Mouse (Mus musculus) testis, adult 2 months (tissue): Measurements from ENCODE around the gene Nck1. TPM values are rescaled to one million over a fixed set of nuclear protein-coding genes. Genes with fewer than 3 reads are reported as not detected.
A peak's percentile ranks its signal among the peaks of the same experiment; 100 is the strongest.

Experiments used
- H3K27ac ChIP-seq: fragments of 200-500 bp; 2 replicates; pipeline ENCODE4 v1.5.1; 2012; ENCODE audit warnings: low read depth, low read length; ENCODE audit not compliant: control insufficient read depth, insufficient read depth
- H3K27me3 ChIP-seq: fragments of 200-500 bp; 2 replicates; pipeline ENCODE4 v1.6.1; 2012; ENCODE audit warnings: mild to moderate bottlenecking, low read length, moderate library complexity; ENCODE audit not compliant: control insufficient read depth, insufficient read depth
- H3K36me3 ChIP-seq: fragments of 200-500 bp; 2 replicates; pipeline ENCODE4 v1.6.1; 2012; ENCODE audit warnings: mild to moderate bottlenecking, low read length; ENCODE audit not compliant: control insufficient read depth, insufficient read depth
- H3K4me1 ChIP-seq: fragments of 200-500 bp; 2 replicates; pipeline ENCODE4 v1.6.1; 2012; ENCODE audit warnings: low read length; ENCODE audit not compliant: control insufficient read depth, insufficient read depth
- H3K4me3 ChIP-seq: fragments of 200-500 bp; 2 replicates; pipeline ENCODE4 v1.5.1; 2012; ENCODE audit warnings: low read depth, mild to moderate bottlenecking, low read length, moderate library complexity, mixed read lengths; ENCODE audit not compliant: control insufficient read depth
- CTCF ChIP-seq: fragments of 200-500 bp; IDR thresholded peaks from 2 replicates; pipeline ENCODE4 v1.5.1; 2012; ENCODE audit warnings: low read depth, mild to moderate bottlenecking, inconsistent platforms, low read length, moderate library complexity; ENCODE audit not compliant: control insufficient read depth, insufficient read depth, insufficient replicate concordance
- POLR2A ChIP-seq: fragments of 200-500 bp; IDR thresholded peaks from 2 replicates; pipeline ENCODE4 v1.6.1; 2012; ENCODE audit warnings: low read depth, mild to moderate bottlenecking, inconsistent platforms, low read length, moderate library complexity; ENCODE audit not compliant: control insufficient read depth
- polyA plus RNA-seq: library from polyadenylated mRNA; depleted of rRNA; stranded (reverse); fragments of >200 nt; gene quantifications from 2 replicates; pipeline ENCODE4 v1.2.3, GENCODE M21; 2012

Gene Nck1
- polyA plus RNA-seq, 1 experiment: 17.1 TPM

DNA sequence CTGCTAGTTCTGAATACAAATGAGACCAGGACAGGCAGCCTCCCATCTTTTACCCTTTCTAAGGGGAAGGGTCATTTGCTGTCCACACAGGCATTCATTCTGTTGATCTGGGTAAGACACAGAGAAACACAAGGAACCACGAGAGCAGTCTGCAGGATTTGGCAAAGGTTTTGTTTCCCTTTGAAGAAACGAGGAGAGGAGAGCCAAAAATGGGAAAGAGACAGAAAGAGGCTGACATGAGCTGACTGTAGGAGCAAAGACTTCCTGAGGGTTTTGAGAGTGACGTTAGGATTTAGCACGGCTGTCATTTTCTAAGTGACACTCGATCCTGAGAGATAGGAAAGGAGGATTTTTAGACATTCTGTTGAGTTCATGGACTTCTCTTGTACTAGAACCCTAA, 28.0 kb upstream of the Nck1 start:
- Histone ChIP-seq H3K4me3 (no peak overlapping the region), H3K27ac (no peak overlapping the region), H3K4me1 (peaks cover 12% of the 10 kb centered on the region), H3K27me3 (no peaks in the 10 kb centered on the region), H3K36me3 (no peaks in the 10 kb centered on the region)
- TF ChIP-seq CTCF: no peak
- TF ChIP-seq POLR2A: no peak

DNA sequence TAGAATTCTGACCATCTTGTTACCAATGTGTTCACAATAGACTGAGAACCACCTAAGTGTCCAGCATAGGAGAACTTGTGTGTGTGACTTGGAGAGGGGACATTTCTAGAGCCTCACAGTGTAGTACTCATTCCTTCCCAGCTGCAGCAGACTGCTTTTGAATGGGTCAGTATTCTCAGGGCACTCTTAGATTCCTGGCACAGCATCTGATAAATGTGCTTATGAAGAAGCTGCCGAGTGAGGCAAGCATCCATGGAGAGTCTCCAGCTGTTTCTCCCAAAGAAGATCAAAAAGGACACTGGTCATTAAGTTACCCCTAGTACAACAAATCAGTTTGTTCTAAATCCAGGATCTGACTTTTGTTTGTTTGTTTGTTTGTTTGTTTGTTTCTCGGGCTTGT, 27.4 kb upstream of the Nck1 start:
- H3K36me3 ChIP-seq: no peaks in the 10 kb centered on the region

DNA sequence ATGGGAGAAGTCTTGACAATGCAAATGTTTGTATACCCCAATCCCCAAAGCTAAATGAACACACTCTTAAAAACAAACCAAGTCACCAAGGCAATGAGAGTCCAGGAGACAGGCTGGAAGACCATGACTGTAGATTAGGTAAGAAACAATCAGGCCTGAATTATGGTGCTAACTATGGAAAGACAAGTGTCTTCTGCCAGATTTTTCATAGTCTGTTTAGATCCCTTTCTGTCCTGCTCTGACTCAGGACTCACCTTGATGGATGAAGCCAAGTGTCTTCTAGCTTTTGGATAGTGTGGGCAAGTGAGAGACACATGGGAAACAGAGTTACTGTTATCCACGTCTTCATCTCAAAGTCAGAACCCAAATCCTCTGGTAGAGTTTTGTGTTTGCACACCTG, 25.6 kb upstream of the Nck1 start:
- H3K27ac ChIP-seq: no peak overlapping the region
- no peak for TF ChIP-seq POLR2A
- TF ChIP-seq CTCF: no peak
- no peaks in the 10 kb centered on the region for H3K27me3 ChIP-seq
- H3K4me1 ChIP-seq: peaks cover 12% of the 10 kb centered on the region
- H3K36me3 ChIP-seq: no peaks in the 10 kb centered on the region
- H3K4me3 ChIP-seq: no peak overlapping the region

More for the DNA sequence above, 27.4 kb upstream of the Nck1 start:
- H3K4me1 ChIP-seq: peaks cover 12% of the 10 kb centered on the region
- H3K27ac ChIP-seq: no peak overlapping the region
- H3K4me3 ChIP-seq: no peak overlapping the region
- no peaks in the 10 kb centered on the region for H3K27me3 ChIP-seq
- TF ChIP-seq POLR2A (no peak), CTCF (no peak)

DNA sequence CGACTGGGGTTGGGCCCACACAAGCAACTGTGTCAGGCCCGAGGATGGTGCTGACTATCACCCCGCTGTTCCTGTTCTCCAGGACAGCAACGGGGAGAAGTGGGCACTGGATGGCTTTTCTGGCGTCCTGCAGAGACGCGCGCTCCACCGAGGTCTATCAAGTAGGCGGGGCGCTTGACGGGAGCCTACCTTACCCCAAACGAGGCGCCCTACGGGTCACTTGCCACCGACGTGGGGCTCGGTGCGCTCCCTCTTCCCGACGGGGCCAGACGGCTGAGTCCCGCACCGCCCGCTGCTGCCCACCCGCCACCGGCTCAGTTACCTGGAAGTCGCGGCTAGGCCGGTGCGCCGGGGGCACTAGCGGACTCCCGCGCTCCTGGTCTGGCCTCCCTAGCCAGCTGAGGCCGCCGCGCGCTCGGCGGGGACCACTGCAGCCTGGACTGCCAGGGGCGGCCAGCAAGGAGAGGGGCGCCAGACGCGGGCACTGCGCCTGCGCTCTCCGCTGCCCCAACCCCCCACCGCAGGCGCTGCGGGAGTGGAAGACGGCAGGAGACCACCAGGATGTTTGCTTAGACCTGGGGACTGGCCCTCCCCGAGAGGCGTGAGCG, 24.8 kb upstream of the Nck1 start, which contains the start of gene Slc35g2:
TSS of gene Slc35g2 (minus strand) at position 465 of the 608 bp plus-strand sequence.
- Histone ChIP-seq H3K36me3 (no peaks in the 10 kb centered on the region), H3K4me3 (peak within 1 kb of the TSS; percentile 73), H3K27ac (no peak within 1 kb of the TSS), H3K27me3 (no peaks in the 10 kb centered on the region), H3K4me1 (peaks cover 12% of the 10 kb centered on the region)
- TF ChIP-seq POLR2A (no peak), CTCF (no peak)

DNA sequence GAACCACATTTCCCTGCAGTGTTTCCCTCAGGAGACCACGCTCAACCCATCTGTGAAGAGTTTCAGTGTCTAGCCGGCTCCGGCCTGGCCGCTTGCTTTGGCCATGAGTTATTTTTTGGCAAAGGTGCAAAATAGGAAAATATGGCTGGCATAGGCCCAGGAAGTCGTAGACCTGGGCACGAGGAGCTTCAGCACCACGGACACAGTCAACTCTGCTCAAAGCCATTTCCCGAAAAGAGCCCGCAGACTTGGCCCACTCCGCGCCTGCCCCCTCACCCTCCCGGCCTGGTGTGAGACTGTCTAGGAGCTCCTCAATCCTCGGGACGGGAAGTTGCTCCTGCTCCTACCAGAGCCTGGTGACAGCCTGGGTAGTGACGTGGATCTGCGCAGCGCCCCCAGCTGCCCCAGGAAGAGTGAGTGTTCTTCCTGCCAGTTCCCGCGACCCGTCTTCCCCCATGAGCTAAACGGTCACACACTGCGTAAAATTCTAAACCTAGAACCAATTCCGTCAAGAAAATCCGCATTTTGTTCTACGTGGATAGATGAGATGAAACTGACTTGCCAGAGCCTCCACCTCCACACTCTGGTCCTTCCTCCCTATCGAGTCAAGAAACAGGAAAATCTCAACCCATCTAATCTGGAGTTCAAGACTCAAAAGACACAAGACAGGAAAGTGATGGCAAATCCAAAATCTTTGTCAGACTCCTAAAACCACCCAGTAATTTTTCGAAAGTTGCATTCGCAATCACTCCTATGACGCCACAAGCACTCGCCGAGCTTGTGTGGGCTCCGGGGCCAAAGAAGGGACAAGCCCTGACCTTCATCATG, 24.1 kb upstream of the Nck1 start:
- no peak for TF ChIP-seq POLR2A
- no peak for TF ChIP-seq CTCF
- peaks cover 12% of the 10 kb centered on the region for H3K4me1 ChIP-seq
- no peaks in the 10 kb centered on the region for H3K27me3 ChIP-seq
- H3K27ac ChIP-seq: no peak overlapping the region
- H3K4me3 ChIP-seq: peak overlapping the region; percentile 73
- no peaks in the 10 kb centered on the region for H3K36me3 ChIP-seq

DNA sequence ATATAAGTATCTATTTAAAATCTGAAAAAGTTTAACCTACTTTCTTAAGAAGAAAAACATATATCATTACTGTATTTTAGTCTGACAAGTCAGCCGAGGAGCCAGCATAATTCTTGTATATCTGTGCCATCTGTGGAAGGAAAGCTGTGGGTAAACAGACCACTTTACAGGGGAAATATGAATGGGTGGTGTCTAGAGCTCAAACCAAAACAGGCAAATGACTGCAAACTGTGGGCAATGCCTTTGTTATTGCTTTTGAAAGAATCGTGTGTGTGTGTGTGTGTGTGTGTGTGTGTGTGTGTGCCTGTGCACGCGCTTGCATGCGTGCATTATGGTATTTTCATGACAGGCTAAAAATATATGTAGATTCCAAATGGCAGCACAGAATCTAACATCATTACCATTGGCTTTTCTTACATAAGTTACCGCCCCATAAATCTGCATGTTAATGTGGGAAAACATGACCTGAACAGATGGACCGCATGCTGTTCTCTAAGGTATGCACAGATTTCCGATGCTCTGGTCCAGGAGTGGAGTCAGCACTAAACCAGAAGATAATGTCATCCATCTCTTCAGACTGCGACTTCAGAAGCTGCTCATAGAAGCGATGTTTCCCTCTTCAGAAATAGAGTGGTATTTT, 14.4 kb upstream of the Nck1 start:
- Histone ChIP-seq H3K4me1 (no peaks in the 10 kb centered on the region), H3K27me3 (no peaks in the 10 kb centered on the region), H3K4me3 (no peak overlapping the region), H3K27ac (no peak overlapping the region), H3K36me3 (no peaks in the 10 kb centered on the region)
- no peak for TF ChIP-seq CTCF
- no peak for TF ChIP-seq POLR2A

DNA sequence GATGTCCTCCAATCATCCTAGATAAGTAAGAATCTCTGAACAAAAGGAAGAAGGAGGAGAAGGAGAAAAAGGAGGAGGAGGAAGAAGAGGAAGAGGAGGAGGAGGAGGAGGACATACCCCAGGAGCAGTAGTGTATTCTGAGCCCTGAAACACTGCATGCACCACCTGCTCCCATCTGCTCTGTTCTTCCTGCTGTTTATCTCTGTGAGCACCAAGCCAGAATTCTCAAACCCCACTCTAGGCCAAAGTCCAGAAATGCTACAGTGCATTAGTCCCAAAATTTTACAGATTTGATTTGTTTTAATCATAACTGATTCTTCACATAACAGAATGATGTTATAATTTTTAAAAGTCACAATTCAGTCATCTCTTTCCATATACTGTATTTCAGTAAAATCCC, 13.1 kb upstream of the Nck1 start:
- TF ChIP-seq POLR2A: no peak
- no peak for TF ChIP-seq CTCF
- Histone ChIP-seq H3K4me3 (no peak overlapping the region), H3K36me3 (no peaks in the 10 kb centered on the region), H3K27ac (no peak overlapping the region), H3K4me1 (no peaks in the 10 kb centered on the region), H3K27me3 (no peaks in the 10 kb centered on the region)
